Mouse (Mus musculus) midbrain, embryonic 13.5 days (tissue): ENCODE measurements around the gene Trappc13. TPM values are rescaled to one million over a fixed set of nuclear protein-coding genes. Genes with fewer than 3 reads are reported as not detected.
"Not testable (repeated sequence)": the region's sequence is repeated elsewhere in the genome, so short reads cannot be mapped to it uniquely, and the experiment has no call there.

ENCODE experiments used
- ATAC-seq: fragments of 200-750 bp; cut with Nextera tagmentation; 2 replicates; pipeline ENCODE4 v1.8.0; 2017; ENCODE audit warnings: mild to moderate bottlenecking, moderate TSS enrichment, moderate library complexity
- H3K27ac ChIP-seq: fragments of 300-500 bp; sonication (generic); 2 replicates; pipeline ENCODE4 v1.5.1; 2015; ENCODE audit warnings: inconsistent platforms, mild to moderate bottlenecking, moderate library complexity
- H3K27me3 ChIP-seq: fragments of 300-500 bp; sonication (generic); 2 replicates; pipeline ENCODE4 v1.6.1; 2015; ENCODE audit warnings: mild to moderate bottlenecking, inconsistent platforms
- H3K36me3 ChIP-seq: fragments of 300-500 bp; sonication (generic); 2 replicates; pipeline ENCODE4 v1.6.1; 2015; ENCODE audit warnings: mild to moderate bottlenecking, inconsistent platforms
- H3K4me1 ChIP-seq: fragments of 300-500 bp; sonication (generic); replicated peaks from 2 replicates; pipeline ENCODE4 v1.6.1; 2015; ENCODE audit warnings: inconsistent platforms
- H3K4me2 ChIP-seq: fragments of 300-500 bp; sonication (generic); replicated peaks from 2 replicates; pipeline ENCODE4 v1.6.1; 2015; ENCODE audit warnings: moderate library complexity, mild to moderate bottlenecking, inconsistent platforms
- H3K4me3 ChIP-seq: fragments of 300-500 bp; sonication (generic); replicated peaks from 2 replicates; pipeline ENCODE4 v1.5.1; 2015; ENCODE audit warnings: mild to moderate bottlenecking, inconsistent platforms
- H3K9ac ChIP-seq: fragments of 300-500 bp; sonication (generic); replicated peaks from 2 replicates; pipeline ENCODE4 v1.6.1; 2015; ENCODE audit warnings: mild to moderate bottlenecking, inconsistent platforms
- H3K9me3 ChIP-seq: fragments of 300-500 bp; sonication (generic); 2 replicates; pipeline ENCODE4 v1.6.1; 2016; ENCODE audit warnings: mild to moderate bottlenecking, inconsistent platforms
- WGBS: fragments of 180-500 bp; shearing (Covaris S2); methylation state at CpG from one replicate; pipeline ENCODE4 v1.1.7; 2015; 5-methylcytosine and 5-hydroxymethylcytosine counted together
- polyA plus RNA-seq: library from polyadenylated mRNA; unstranded; fragments of >200 nt; fragmentation: Nextera tagmentation; extraction: Ambion mirVana; gene quantifications from 2 replicates; pipeline ENCODE4 v1.2.1, GENCODE M21; 2015

The Trappc13 gene
- polyA plus RNA-seq, result 70.1 and 74.7 TPM in 2 replicates

- no peaks in the 10 kb centered on the region for H3K9me3 ChIP-seq
- no peaks in the 10 kb centered on the region for H3K27me3 ChIP-seq
- H3K4me1 ChIP-seq, result peaks cover 19% of the 10 kb centered on the region
- peaks cover 19% of the 10 kb centered on the region for H3K36me3 ChIP-seq
- peak within 1 kb of the TSS; percentile 92 for H3K4me3 ChIP-seq
- peak within 1 kb of the TSS; percentile 88 for H3K4me2 ChIP-seq
- 1% methylated on average over 32 of the region's 32 CpGs for WGBS
- ATAC-seq, result peak; percentile 95
- peak within 1 kb of the TSS; percentile 94 for H3K9ac ChIP-seq
- H3K27ac ChIP-seq, result peak within 1 kb of the TSS; percentile 84
Measured at GRCm38 (mm10) chr13:104177796-104178649, at the start of gene Trappc13. Trappc13 (minus strand) TSS chr13:104178469.

- Histone ChIP-seq H3K4me3 (peak overlapping the region; percentile 79), H3K9ac (peak overlapping the region; percentile 46; the same call in 1 of the 2 replicates)
Measured at GRCm38 (mm10) chr13:104227478-104227877, 49.2 kb upstream of the Trappc13 start.

GRCm38 (mm10) chr13:104204313-104204712, 26.0 kb upstream of the Trappc13 start:
- Histone ChIP-seq H3K4me2 (no peak overlapping the region), H3K27me3 (no peaks in the 10 kb centered on the region), H3K4me1 (no peaks in the 10 kb centered on the region), H3K9me3 (no peaks in the 10 kb centered on the region), H3K4me3 (no peak overlapping the region), H3K27ac (no peak overlapping the region), H3K9ac (no peak overlapping the region), H3K36me3 (peaks cover 28% of the 10 kb centered on the region)
- ATAC-seq, result no peak
- WGBS, result 67% methylated on average over 1 of the region's 1 CpGs

More at GRCm38 (mm10) chr13:104227478-104227877, 49.2 kb upstream of the Trappc13 start:
- peaks cover 17% of the 10 kb centered on the region for H3K4me1 ChIP-seq
- H3K9me3 ChIP-seq, result no peaks in the 10 kb centered on the region
- H3K27ac ChIP-seq, result no peak overlapping the region
- no peak for ATAC-seq
- no peaks in the 10 kb centered on the region for H3K27me3 ChIP-seq
- H3K36me3 ChIP-seq, result 0 out of 2 replicates have a peak, but pooled peaks cover 2% of the 10 kb centered on the region
- peak overlapping the region; percentile 62 for H3K4me2 ChIP-seq
- WGBS, result 73% methylated on average over 3 of the region's 3 CpGs

- not testable (repeated sequence) for H3K9me3 ChIP-seq, ATAC-seq, H3K4me1 ChIP-seq, H3K4me3 ChIP-seq, H3K27ac ChIP-seq, H3K9ac ChIP-seq, H3K27me3 ChIP-seq, H3K4me2 ChIP-seq
- H3K36me3 ChIP-seq, result peaks cover 46% of the 10 kb centered on the region
Measured at GRCm38 (mm10) chr13:104195891-104196290, 17.6 kb upstream of the Trappc13 start.

- no peak overlapping the region for H3K4me2 ChIP-seq
- no peaks in the 10 kb centered on the region for H3K27me3 ChIP-seq
- ATAC-seq, result no peak
- H3K36me3 ChIP-seq, result peaks cover 33% of the 10 kb centered on the region
- H3K27ac ChIP-seq, result no peak overlapping the region
- no peak overlapping the region for H3K9ac ChIP-seq
- no peaks in the 10 kb centered on the region for H3K9me3 ChIP-seq
- no peaks in the 10 kb centered on the region for H3K4me1 ChIP-seq
- no peak overlapping the region for H3K4me3 ChIP-seq
- WGBS, result 95% methylated on average over 4 of the region's 4 CpGs
Measured at GRCm38 (mm10) chr13:104187357-104187756, 9.1 kb upstream of the Trappc13 start.

- WGBS, result 21% methylated on average over 13 of the region's 13 CpGs
- peak overlapping the region; percentile 92 for H3K4me3 ChIP-seq
- H3K9ac ChIP-seq, result peak overlapping the region; percentile 94
- no peaks in the 10 kb centered on the region for H3K27me3 ChIP-seq
- H3K36me3 ChIP-seq, result peaks cover 20% of the 10 kb centered on the region
- H3K9me3 ChIP-seq, result no peaks in the 10 kb centered on the region
- H3K4me1 ChIP-seq, result peaks cover 19% of the 10 kb centered on the region
- H3K4me2 ChIP-seq, result peak overlapping the region; percentile 88
- ATAC-seq, result no peak
- no peak overlapping the region for H3K27ac ChIP-seq
Measured at GRCm38 (mm10) chr13:104179176-104179888, 1.1 kb upstream of the Trappc13 start.

- peak; percentile 99 for ATAC-seq
- H3K4me3 ChIP-seq, result peak within 1 kb of the TSS; percentile 92
- no peaks in the 10 kb centered on the region for H3K9me3 ChIP-seq
- H3K9ac ChIP-seq, result peak within 1 kb of the TSS; percentile 94
- peak within 1 kb of the TSS; percentile 88 for H3K4me2 ChIP-seq
- WGBS, result under 1% methylated on average over 38 of the region's 38 CpGs
- H3K27me3 ChIP-seq, result no peaks in the 10 kb centered on the region
- peak within 1 kb of the TSS; percentile 84 for H3K27ac ChIP-seq
- H3K4me1 ChIP-seq, result peaks cover 19% of the 10 kb centered on the region
- H3K36me3 ChIP-seq, result peaks cover 19% of the 10 kb centered on the region
Measured at GRCm38 (mm10) chr13:104178650-104179121, 417 bp upstream of the Trappc13 start, which contains the start of gene Trim23. Trim23 (plus strand) TSS chr13:104178797.

- H3K9me3 ChIP-seq, result no peaks in the 10 kb centered on the region
- H3K4me2 ChIP-seq, result peak overlapping the region; percentile 55
- WGBS, result 83% methylated on average over 3 of the region's 3 CpGs
- no peak overlapping the region for H3K27ac ChIP-seq
- peak overlapping the region; percentile 32 for H3K4me3 ChIP-seq
- H3K27me3 ChIP-seq, result no peaks in the 10 kb centered on the region
- peaks cover 15% of the 10 kb centered on the region for H3K36me3 ChIP-seq
- peak overlapping the region; percentile 63 for H3K9ac ChIP-seq
- peaks cover 19% of the 10 kb centered on the region for H3K4me1 ChIP-seq
- no peak for ATAC-seq
Measured at GRCm38 (mm10) chr13:104176874-104177273, 1.4 kb downstream of the Trappc13 start.

- Histone ChIP-seq H3K36me3 (peaks cover 28% of the 10 kb centered on the region), H3K27me3 (no peaks in the 10 kb centered on the region), H3K4me3 (no peak overlapping the region), H3K9me3 (no peaks in the 10 kb centered on the region), H3K27ac (no peak overlapping the region), H3K9ac (no peak overlapping the region), H3K4me2 (no peak overlapping the region), H3K4me1 (peaks cover 10% of the 10 kb centered on the region)
- no peak for ATAC-seq
Measured at GRCm38 (mm10) chr13:104172498-104172897, 5.8 kb downstream of the Trappc13 start.

- no peaks in the 10 kb centered on the region for H3K9me3 ChIP-seq
- H3K27me3 ChIP-seq, result no peaks in the 10 kb centered on the region
- no peak for ATAC-seq
- H3K4me1 ChIP-seq, result peaks cover 4% of the 10 kb centered on the region
- H3K9ac ChIP-seq, result no peak overlapping the region
- no peak overlapping the region for H3K27ac ChIP-seq
- H3K4me2 ChIP-seq, result no peak overlapping the region
- H3K36me3 ChIP-seq, result peaks cover 30% of the 10 kb centered on the region
- WGBS, result 93% methylated on average over 5 of the region's 5 CpGs
- no peak overlapping the region for H3K4me3 ChIP-seq
Measured at GRCm38 (mm10) chr13:104171711-104172110, 6.6 kb downstream of the Trappc13 start.

- Histone ChIP-seq H3K4me2 (no peak overlapping the region), H3K4me1 (no peaks in the 10 kb centered on the region), H3K27ac (no peak overlapping the region), H3K27me3 (no peaks in the 10 kb centered on the region), H3K9ac (no peak overlapping the region), H3K4me3 (no peak overlapping the region), H3K36me3 (peaks cover 50% of the 10 kb centered on the region), H3K9me3 (no peaks in the 10 kb centered on the region)
- 96% methylated on average over 1 of the region's 1 CpGs for WGBS
- no peak for ATAC-seq
Measured at GRCm38 (mm10) chr13:104155686-104156085, 22.6 kb downstream of the Trappc13 start.

- Histone ChIP-seq H3K4me3 (no peak overlapping the region), H3K27me3 (no peaks in the 10 kb centered on the region), H3K9me3 (no peaks in the 10 kb centered on the region), H3K36me3 (peaks cover 46% of the 10 kb centered on the region), H3K4me1 (no peaks in the 10 kb centered on the region), H3K27ac (no peak overlapping the region), H3K9ac (no peak overlapping the region), H3K4me2 (no peak overlapping the region)
- WGBS, result 90% methylated on average over 7 of the region's 7 CpGs
- no peak for ATAC-seq
Measured at GRCm38 (mm10) chr13:104155106-104155505, 23.2 kb downstream of the Trappc13 start.
